Mouse (Mus musculus) limb, embryonic 12.5 days (tissue): ENCODE measurements around the gene Fiz1. TPM values are rescaled to one million over a fixed set of nuclear protein-coding genes. Genes with fewer than 3 reads are reported as not detected.
A peak's percentile ranks its signal among the peaks of the same experiment; 100 is the strongest.

ENCODE experiments used
- ATAC-seq: fragments of 200-750 bp; cut with Nextera tagmentation; 2 replicates; pipeline ENCODE4 v1.8.0; 2017; ENCODE audit warnings: low read depth, moderate TSS enrichment; ENCODE audit not compliant: insufficient number of reproducible peaks, insufficient read depth, low FRiP score, low TSS enrichment
- H3K27ac ChIP-seq: fragments of 300-500 bp; sonication (generic); 2 replicates; pipeline ENCODE4 v1.5.1; 2016; ENCODE audit warnings: mild to moderate bottlenecking, moderate library complexity
- H3K27me3 ChIP-seq: fragments of 300-500 bp; sonication (generic); 2 replicates; pipeline ENCODE4 v1.6.1; 2016; ENCODE audit warnings: mild to moderate bottlenecking, moderate library complexity
- H3K36me3 ChIP-seq: fragments of 300-500 bp; sonication (generic); 2 replicates; pipeline ENCODE4 v1.6.1; 2016; ENCODE audit warnings: mild to moderate bottlenecking, moderate library complexity
- H3K4me1 ChIP-seq: fragments of 300-500 bp; sonication (generic); replicated peaks from 2 replicates; pipeline ENCODE4 v1.6.1; 2016
- H3K4me2 ChIP-seq: fragments of 300-500 bp; sonication (generic); 2 replicates; pipeline ENCODE4 v1.6.1; 2016; ENCODE audit warnings: mild to moderate bottlenecking, moderate library complexity
- H3K4me3 ChIP-seq: fragments of 300-500 bp; sonication (generic); replicated peaks from 2 replicates; pipeline ENCODE4 v1.5.1; 2016; ENCODE audit warnings: mild to moderate bottlenecking
- H3K9ac ChIP-seq: fragments of 300-500 bp; sonication (generic); replicated peaks from 2 replicates; pipeline ENCODE4 v1.6.1; 2016; ENCODE audit warnings: mild to moderate bottlenecking, moderate library complexity
- H3K9me3 ChIP-seq: fragments of 300-500 bp; sonication (generic); 2 replicates; pipeline ENCODE4 v1.6.1; 2016; ENCODE audit warnings: mild to moderate bottlenecking, moderate library complexity
- WGBS: fragments of 180-500 bp; shearing (Covaris S2); methylation state at CpG from one replicate; pipeline ENCODE4 v1.1.7; 2016; 5-methylcytosine and 5-hydroxymethylcytosine counted together
- polyA plus RNA-seq: library from polyadenylated mRNA; unstranded; fragments of >200 nt; fragmentation: Nextera tagmentation; extraction: Ambion mirVana; gene quantifications from 2 replicates; pipeline ENCODE4 v1.2.1, GENCODE M21; 2016

Gene Fiz1
- polyA plus RNA-seq, 1 experiment from 2014 or later, result 58.9 TPM

GRCm38 (mm10) chr7:5037467-5037866, 23.0 kb upstream of the Fiz1 start:
- ATAC-seq, result no peak
- Histone ChIP-seq H3K9me3 (peaks cover 34% of the 10 kb centered on the region; the same call in 1 of the 2 replicates), H3K4me2 (peak overlapping the region; percentile 55), H3K9ac (no peak overlapping the region), H3K4me1 (peaks cover 5% of the 10 kb centered on the region; the same call in 1 of the 2 replicates), H3K36me3 (peaks cover 53% of the 10 kb centered on the region), H3K4me3 (peak overlapping the region; percentile 62), H3K27ac (peak overlapping the region; percentile 95; the same call in 1 of the 2 replicates), H3K27me3 (no peaks in the 10 kb centered on the region)
- 93% methylated on average over 8 of the region's 8 CpGs for WGBS

- Histone ChIP-seq H3K9me3 (peaks cover 39% of the 10 kb centered on the region), H3K27ac (no peak overlapping the region), H3K36me3 (peaks cover 58% of the 10 kb centered on the region), H3K4me2 (no peak overlapping the region), H3K27me3 (no peaks in the 10 kb centered on the region), H3K4me3 (no peak overlapping the region), H3K4me1 (peaks cover 5% of the 10 kb centered on the region; the same call in 1 of the 2 replicates), H3K9ac (no peak overlapping the region)
- WGBS, result 91% methylated on average over 7 of the region's 7 CpGs
- ATAC-seq, result no peak
These were observed 22.5 kb upstream of the Fiz1 start for GRCm38 (mm10) chr7:5037026-5037425.

GRCm38 (mm10) chr7:5036136-5036535, 21.6 kb upstream of the Fiz1 start:
- Histone ChIP-seq H3K9me3 (peaks cover 48% of the 10 kb centered on the region), H3K27me3 (no peaks in the 10 kb centered on the region), H3K36me3 (peaks cover 61% of the 10 kb centered on the region), H3K4me3 (no peak overlapping the region), H3K27ac (no peak overlapping the region), H3K9ac (no peak overlapping the region), H3K4me1 (peaks cover 5% of the 10 kb centered on the region; the same call in 1 of the 2 replicates), H3K4me2 (no peak overlapping the region)
- WGBS, result 92% methylated on average over 9 of the region's 9 CpGs
- ATAC-seq, result no peak

GRCm38 (mm10) chr7:5035628-5036027, 21.1 kb upstream of the Fiz1 start:
- ATAC-seq, result no peak
- Histone ChIP-seq H3K9ac (no peak overlapping the region), H3K27ac (no peak overlapping the region), H3K4me2 (no peak overlapping the region), H3K4me3 (no peak overlapping the region), H3K9me3 (peaks cover 53% of the 10 kb centered on the region), H3K4me1 (peaks cover 5% of the 10 kb centered on the region; the same call in 1 of the 2 replicates), H3K36me3 (peaks cover 63% of the 10 kb centered on the region), H3K27me3 (no peaks in the 10 kb centered on the region)
- 97% methylated on average over 17 of the region's 17 CpGs for WGBS

GRCm38 (mm10) chr7:5033818-5034217, 19.3 kb upstream of the Fiz1 start, which contains the start of gene 4632433K11Rik:
Gene 4632433K11Rik (plus strand): TSS chr7:5034118.
- peaks cover 71% of the 10 kb centered on the region for H3K9me3 ChIP-seq
- H3K4me1 ChIP-seq, result no peaks in the 10 kb centered on the region
- no peak within 1 kb of the TSS for H3K9ac ChIP-seq
- H3K4me2 ChIP-seq, result no peak within 1 kb of the TSS
- no peak for ATAC-seq
- WGBS, result 94% methylated on average over 3 of the region's 3 CpGs
- no peak within 1 kb of the TSS for H3K27ac ChIP-seq
- peaks cover 79% of the 10 kb centered on the region for H3K36me3 ChIP-seq
- no peaks in the 10 kb centered on the region for H3K27me3 ChIP-seq
- H3K4me3 ChIP-seq, result no peak within 1 kb of the TSS

GRCm38 (mm10) chr7:5031496-5031895, 17.0 kb upstream of the Fiz1 start:
- no peak overlapping the region for H3K9ac ChIP-seq
- H3K27ac ChIP-seq, result no peak overlapping the region
- H3K9me3 ChIP-seq, result peaks cover 67% of the 10 kb centered on the region
- H3K36me3 ChIP-seq, result peaks cover 99% of the 10 kb centered on the region
- 0 out of 2 replicates have a peak overlapping the region, but pooled peaks have one; percentile 2 for H3K4me3 ChIP-seq
- no peak overlapping the region for H3K4me2 ChIP-seq
- ATAC-seq, result no peak
- H3K4me1 ChIP-seq, result no peaks in the 10 kb centered on the region
- 82% methylated on average over 46 of the region's 46 CpGs for WGBS
- no peaks in the 10 kb centered on the region for H3K27me3 ChIP-seq

- 81% methylated on average over 63 of the region's 63 CpGs for WGBS
- H3K4me3 ChIP-seq, result 0 out of 2 replicates have a peak overlapping the region, but pooled peaks have one; percentile 2
- no peaks in the 10 kb centered on the region for H3K27me3 ChIP-seq
- H3K27ac ChIP-seq, result no peak overlapping the region
- ATAC-seq, result no peak
- H3K9me3 ChIP-seq, result peaks cover 61% of the 10 kb centered on the region
- H3K4me2 ChIP-seq, result no peak overlapping the region
- H3K9ac ChIP-seq, result no peak overlapping the region
- peaks cover 99% of the 10 kb centered on the region for H3K36me3 ChIP-seq
- H3K4me1 ChIP-seq, result no peaks in the 10 kb centered on the region
These were observed 16.2 kb upstream of the Fiz1 start for GRCm38 (mm10) chr7:5030554-5031275.

- Histone ChIP-seq H3K36me3 (peaks cover 99% of the 10 kb centered on the region), H3K4me2 (no peak overlapping the region), H3K27ac (no peak overlapping the region), H3K27me3 (no peaks in the 10 kb centered on the region), H3K9me3 (peaks cover 58% of the 10 kb centered on the region), H3K9ac (no peak overlapping the region), H3K4me3 (peak overlapping the region; percentile 0; the same call in 1 of the 2 replicates), H3K4me1 (no peaks in the 10 kb centered on the region)
- ATAC-seq, result no peak
- WGBS, result 92% methylated on average over 21 of the region's 21 CpGs
These were observed 15.4 kb upstream of the Fiz1 start for GRCm38 (mm10) chr7:5029946-5030345.

GRCm38 (mm10) chr7:5029543-5029942, 15.0 kb upstream of the Fiz1 start:
- H3K9me3 ChIP-seq, result peaks cover 54% of the 10 kb centered on the region
- H3K9ac ChIP-seq, result no peak overlapping the region
- H3K27ac ChIP-seq, result no peak overlapping the region
- H3K4me3 ChIP-seq, result peak overlapping the region; percentile 0; the same call in 1 of the 2 replicates
- no peak overlapping the region for H3K4me2 ChIP-seq
- ATAC-seq, result no peak
- 95% methylated on average over 22 of the region's 22 CpGs for WGBS
- peaks cover 99% of the 10 kb centered on the region for H3K36me3 ChIP-seq
- no peaks in the 10 kb centered on the region for H3K27me3 ChIP-seq
- H3K4me1 ChIP-seq, result no peaks in the 10 kb centered on the region

GRCm38 (mm10) chr7:5021197-5021596, 6.7 kb upstream of the Fiz1 start:
- Histone ChIP-seq H3K4me1 (peaks cover 19% of the 10 kb centered on the region), H3K9ac (peak overlapping the region; percentile 93), H3K27ac (0 out of 2 replicates have a peak overlapping the region, but pooled peaks have one; percentile 98), H3K36me3 (peaks cover 56% of the 10 kb centered on the region), H3K4me2 (peak overlapping the region; percentile 87), H3K27me3 (no peaks in the 10 kb centered on the region), H3K4me3 (peak overlapping the region; percentile 84), H3K9me3 (no peaks in the 10 kb centered on the region)
- 52% methylated on average over 5 of the region's 5 CpGs for WGBS
- ATAC-seq, result no peak

GRCm38 (mm10) chr7:5020685-5021084, 6.2 kb upstream of the Fiz1 start:
- Histone ChIP-seq H3K4me3 (peak overlapping the region; percentile 84), H3K9ac (peak overlapping the region; percentile 93), H3K27me3 (no peaks in the 10 kb centered on the region), H3K27ac (peak overlapping the region; percentile 98), H3K9me3 (no peaks in the 10 kb centered on the region), H3K4me2 (peak overlapping the region; percentile 87), H3K36me3 (peaks cover 51% of the 10 kb centered on the region), H3K4me1 (peaks cover 23% of the 10 kb centered on the region)
- under 1% methylated on average over 15 of the region's 15 CpGs for WGBS
- no peak; the same call in 1 of the 2 replicates for ATAC-seq
